Mouse (Mus musculus) adipocyte (in vitro differentiated cells): ENCODE data around the gene Pdcd1.
"Not testable (repeated sequence)": the region's sequence is repeated elsewhere in the genome, so short reads cannot be mapped to it uniquely, and the experiment has no call there.

Experiments used
- DNase-seq: peaks from one replicate; pipeline ENCODE4 v3.0.0-alpha.2; 2016; ENCODE audit warnings: low spot score

Pdcd1 gene

DNA sequence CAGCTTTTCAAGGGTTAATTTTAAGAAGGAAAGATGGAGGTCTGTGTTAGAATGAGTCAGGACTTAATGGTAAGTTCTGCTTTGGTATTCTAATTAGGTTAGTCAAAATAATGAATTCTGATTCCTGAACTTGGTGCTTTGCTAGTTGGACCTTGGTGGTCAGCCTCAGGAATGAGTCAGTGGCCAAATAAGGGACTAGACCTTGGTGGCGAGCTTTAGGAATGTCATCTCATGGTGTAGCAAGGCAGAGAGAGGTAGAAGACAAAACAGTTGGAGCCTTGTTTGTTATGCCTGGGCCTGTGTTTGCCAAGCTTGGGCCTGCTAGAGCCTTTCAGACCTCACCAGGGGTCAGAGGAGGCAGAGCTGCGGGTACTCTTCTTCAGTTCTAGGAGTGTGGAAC is 23.6 kb downstream of the Pdcd1 start:
- no peak for DNase-seq

DNA sequence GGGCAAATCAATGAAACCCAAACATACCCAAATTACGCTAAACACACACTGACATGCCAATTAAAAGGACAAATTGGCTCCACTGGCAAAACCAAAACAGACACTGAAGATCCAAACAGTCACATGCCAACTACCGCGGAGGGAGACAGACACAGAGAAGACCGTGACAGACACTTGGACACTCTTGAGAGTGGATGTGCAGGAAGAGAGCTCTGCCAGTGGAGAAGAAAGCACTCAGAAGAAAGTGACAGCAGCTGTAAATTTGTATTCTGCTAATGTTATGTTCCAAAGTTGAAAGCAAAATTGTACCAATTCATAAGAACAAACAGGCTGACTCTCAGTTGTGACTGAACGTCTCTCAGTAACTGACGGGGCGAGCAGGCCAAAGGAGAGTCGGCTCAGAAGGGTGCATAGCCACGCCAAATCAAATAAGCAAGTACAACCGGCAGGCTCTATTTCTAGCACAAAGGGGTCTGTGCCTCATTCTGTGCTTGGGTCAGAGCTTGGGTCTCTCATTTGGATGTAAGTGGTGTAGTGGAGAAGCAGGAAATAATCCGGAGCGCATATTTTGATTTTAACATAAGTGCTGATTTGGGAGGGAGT is 24.7 kb downstream of the Pdcd1 start:
- no peak for DNase-seq

DNA sequence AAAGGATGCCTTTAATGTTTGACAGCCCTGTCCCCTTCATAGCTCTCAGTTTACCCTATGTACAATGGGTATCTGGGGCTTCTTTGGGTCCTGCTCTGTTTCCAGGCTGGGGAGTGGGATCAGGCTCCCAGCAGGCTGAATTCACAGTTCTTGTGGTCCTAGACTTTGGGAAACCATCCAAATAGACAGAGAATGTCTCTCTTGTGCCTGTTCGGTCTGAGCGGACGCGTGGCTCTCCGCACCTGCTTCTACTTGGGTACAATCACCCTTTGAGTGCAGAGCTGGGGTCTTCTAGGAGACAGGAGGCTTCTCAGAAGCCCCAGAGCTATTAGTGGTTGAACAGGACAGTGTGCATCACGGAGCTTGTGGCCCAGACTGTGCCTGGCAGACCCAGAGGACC is 32.2 kb downstream of the Pdcd1 start, which contains the start of gene Neu4:
Gene Neu4 (plus strand): TSS at position 301 of the 400 bp plus-strand sequence.
- DNase-seq = no peak

DNA sequence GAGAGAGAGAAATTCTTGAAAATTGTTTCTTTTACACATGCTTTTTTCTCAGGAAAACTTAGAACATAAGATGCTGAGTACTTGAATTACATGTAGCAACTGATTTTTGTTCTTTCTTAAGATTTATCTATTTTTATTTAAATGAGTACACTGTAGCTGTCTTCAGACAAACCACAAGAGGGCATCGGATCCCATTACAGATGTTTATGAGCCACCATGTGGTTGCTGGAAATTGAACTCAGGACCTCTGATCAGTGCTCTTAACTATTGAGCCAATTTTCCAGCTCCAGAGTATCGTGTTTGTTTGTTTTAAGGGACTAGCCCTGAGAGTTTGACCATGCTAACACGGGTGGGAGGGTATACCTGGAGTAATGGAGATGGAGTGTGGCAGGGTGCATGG is 40.7 kb downstream of the Pdcd1 start:
- DNase-seq = peak; percentile 5

- not testable (repeated sequence) for DNase-seq
These were observed 43.5 kb downstream of the Pdcd1 start for GRCm38 (mm10) chr1:94008826-94009225.

- not testable (repeated sequence) for DNase-seq
These were observed 46.3 kb downstream of the Pdcd1 start for GRCm38 (mm10) chr1:94005954-94006506.

- DNase-seq = no peak
These were observed 51.3 kb downstream of the Pdcd1 start for GRCm38 (mm10) chr1:94001023-94001422.

GRCm38 (mm10) chr1:93991491-93991890 is 60.9 kb downstream of the Pdcd1 start:
- not testable (repeated sequence) for DNase-seq

DNA sequence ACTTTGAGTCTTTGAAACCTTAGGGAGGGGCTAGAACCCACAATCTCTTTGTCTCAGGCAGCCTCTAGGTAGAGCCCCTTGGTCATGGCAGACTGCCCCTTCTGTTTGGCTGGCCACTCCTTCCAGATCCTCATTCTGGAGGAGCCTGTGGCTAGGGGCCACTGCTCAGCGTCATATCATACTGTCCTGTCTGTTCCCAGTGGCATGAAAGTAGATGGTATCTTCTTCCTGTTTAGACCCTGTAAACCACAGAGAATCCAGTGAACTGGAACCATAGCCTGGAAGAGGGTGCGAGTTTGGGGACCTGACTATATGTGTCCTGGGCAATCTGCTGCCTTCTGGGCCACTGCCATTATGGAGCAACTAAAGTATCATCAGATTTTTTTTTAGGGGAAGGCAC is 61.3 kb downstream of the Pdcd1 start:
- DNase-seq = not testable (repeated sequence)

DNA sequence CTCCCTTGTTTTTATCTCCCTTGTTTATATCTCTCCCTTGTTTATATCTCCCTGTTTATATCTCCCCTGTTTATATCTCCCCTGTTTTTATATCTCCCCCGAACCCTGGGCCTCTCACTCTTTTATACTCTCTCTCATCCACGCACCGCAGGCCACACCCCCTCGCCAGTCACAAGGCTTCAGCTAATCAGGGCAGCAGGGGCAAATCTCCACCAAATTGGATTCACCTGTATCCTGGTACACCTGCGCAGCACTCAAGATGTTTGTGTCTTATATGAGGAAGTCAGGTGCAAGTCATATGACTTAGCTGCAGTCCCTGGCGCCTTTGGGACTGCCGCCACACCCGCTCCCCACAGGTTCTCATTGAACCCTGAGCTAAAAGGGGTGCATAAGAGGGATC is 62.1 kb downstream of the Pdcd1 start, which contains the start of gene Gal3st2c:
Gene Gal3st2c (plus strand): TSS at position 301 of the 400 bp plus-strand sequence.
- not testable (repeated sequence) for DNase-seq

DNA sequence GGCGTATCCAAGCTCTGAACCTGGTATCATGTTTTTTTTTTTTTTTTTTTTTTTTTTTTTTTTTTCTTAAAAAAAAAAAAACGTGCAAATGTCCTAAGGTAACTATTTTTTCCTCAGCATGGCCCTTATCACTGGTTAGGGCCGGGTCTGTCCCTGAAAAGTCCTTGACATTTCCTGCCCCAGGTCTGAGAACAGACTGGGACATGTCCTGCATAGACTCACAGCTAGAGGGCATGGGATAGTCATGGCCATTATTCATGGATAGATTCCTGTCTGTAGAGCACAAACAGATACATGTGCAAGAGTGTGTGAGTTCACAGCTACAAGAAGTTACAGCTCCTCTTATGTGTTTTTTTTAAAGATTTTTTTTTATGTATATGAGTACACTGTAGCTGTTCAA is 63.6 kb downstream of the Pdcd1 start:
- no peak for DNase-seq
